Mouse (Mus musculus): ENCODE data around the gene Fundc2. TPM values are rescaled to one million over a fixed set of nuclear protein-coding genes. Genes with fewer than 3 reads are reported as not detected.

Fundc2 gene
- polyA plus RNA-seq, 1 experiment from 2014 or later = 44.5 TPM

- no peak for DNase-seq
- Histone ChIP-seq H3K27ac (replicated peaks; ENCODE audit: low read depth, low read length) (no peak overlapping the region), H3K27me3 (ENCODE audit: control insufficient read depth, insufficient read depth, low read length) (no peaks in the 10 kb centered on the region), H3K9me3 (ENCODE audit: control insufficient read depth, low read length) (no peaks in the 10 kb centered on the region), H3K4me1 (ENCODE audit: control insufficient read depth, insufficient read depth, low read length) (peaks cover 2% of the 10 kb centered on the region; the same call in 1 of the 2 replicates), H3K4me2 (ENCODE audit: low read length) (no peak overlapping the region), H3K9ac (replicated peaks; ENCODE audit: low read length) (no peak overlapping the region), H3K4me3 (replicated peaks; ENCODE audit: low read depth, low read length) (no peak overlapping the region), H3K36me3 (ENCODE audit: control insufficient read depth, insufficient read depth, low read length) (no peaks in the 10 kb centered on the region)
- WGBS = 88% methylated on average over 1 of the region's 1 CpGs
- ATAC-seq (ENCODE audit: low FRiP score, low TSS enrichment) = no peak
These were observed 27.5 kb downstream of the Fundc2 start for GRCm38 (mm10) chrX:75409711-75410110.

DNA sequence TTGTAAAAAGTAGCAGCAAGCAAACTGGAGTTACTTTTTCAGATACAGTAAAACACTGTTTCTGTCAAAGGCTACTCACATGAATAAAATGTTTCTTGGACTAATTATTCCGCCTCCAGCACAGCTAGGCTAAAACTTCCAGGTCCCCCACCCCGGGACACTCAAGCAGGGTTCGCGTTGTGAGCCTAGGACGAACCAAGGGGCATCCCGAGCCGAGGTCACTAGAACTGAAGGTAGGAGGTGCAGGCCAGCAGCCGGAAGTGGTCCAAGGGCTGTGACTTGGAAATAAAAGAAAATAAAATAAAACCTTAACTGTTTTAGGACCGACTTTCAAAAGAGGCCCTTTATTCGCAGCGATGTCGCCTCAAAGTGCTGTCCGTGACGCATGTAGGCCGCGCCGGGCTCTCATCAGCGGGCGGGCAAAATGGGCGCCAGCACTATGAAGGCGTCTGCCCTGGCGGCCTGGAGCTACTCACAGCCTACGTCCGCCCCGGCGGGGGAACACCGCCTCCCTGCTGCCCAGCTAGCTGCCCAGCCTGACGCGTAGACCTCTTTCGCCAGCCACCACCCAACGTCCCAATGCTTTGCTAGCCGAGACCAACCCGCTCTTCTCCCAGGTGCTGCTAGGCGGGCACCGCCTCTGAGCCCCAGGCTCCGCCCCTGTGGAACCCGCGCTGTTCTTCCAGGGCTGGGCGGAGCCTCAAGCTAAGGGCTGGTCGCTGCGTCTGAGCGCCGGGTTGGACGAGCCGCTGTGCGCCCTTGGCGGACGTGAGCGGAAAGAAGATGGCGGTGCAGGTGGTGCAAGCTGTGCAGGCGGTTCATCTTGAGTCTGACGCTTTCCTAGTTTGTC is 34.0 kb downstream of the Fundc2 start, which contains the start of the genes Cmc4, Mtcp1 and Brcc3:
TSS of gene Cmc4 (minus strand) at position 649 of the 850 bp plus-strand sequence.
TSS of gene Mtcp1 (minus strand) at position 653 of the 850 bp plus-strand sequence.
TSS of gene Brcc3 (plus strand) at position 693 of the 850 bp plus-strand sequence.
- peaks cover 2% of the 10 kb centered on the region; the same call in 1 of the 2 replicates for H3K4me1 ChIP-seq (ENCODE audit: control insufficient read depth, insufficient read depth, low read length)
- no peaks in the 10 kb centered on the region for H3K27me3 ChIP-seq (ENCODE audit: control insufficient read depth, insufficient read depth, low read length)
- peak within 1 kb of the TSS; percentile 61 for H3K9ac ChIP-seq (replicated peaks; ENCODE audit: low read length)
- 19% methylated on average over 52 of the region's 52 CpGs for WGBS
- ATAC-seq (ENCODE audit: low FRiP score, low TSS enrichment) = peak; percentile 100
- no peaks in the 10 kb centered on the region for H3K9me3 ChIP-seq (ENCODE audit: control insufficient read depth, low read length)
- peak within 1 kb of the TSS; percentile 50 for H3K4me3 ChIP-seq (replicated peaks; ENCODE audit: low read depth, low read length)
- no peaks in the 10 kb centered on the region for H3K36me3 ChIP-seq (ENCODE audit: control insufficient read depth, insufficient read depth, low read length)
- peak within 1 kb of the TSS; percentile 89 for H3K27ac ChIP-seq (replicated peaks; ENCODE audit: low read depth, low read length)
- peak; percentile 93 for DNase-seq
- peak within 1 kb of the TSS; percentile 56 for H3K4me2 ChIP-seq (ENCODE audit: low read length)

Other genes with a start within 250 kb of the Fundc2 start
- not detected in 2 replicates for gene Smim9, start 218.6 kb upstream of the Fundc2 start, polyA plus RNA-seq (2014; fragmentation: Nextera tagmentation; extraction: Ambion mirVana)
- 1.8 and 2.6 TPM in 2 replicates for gene F8, start 216 bp downstream of the Fundc2 start, polyA plus RNA-seq (2014; fragmentation: Nextera tagmentation; extraction: Ambion mirVana)
- 21.4 and 26.4 TPM in 2 replicates for gene Cmc4, start 34.2 kb downstream of the Fundc2 start, polyA plus RNA-seq (2014; fragmentation: Nextera tagmentation; extraction: Ambion mirVana)
- 5.6 and 8.9 TPM in 2 replicates for gene Mtcp1, start 34.2 kb downstream of the Fundc2 start, polyA plus RNA-seq (2014; fragmentation: Nextera tagmentation; extraction: Ambion mirVana)
- gene Brcc3, start 34.2 kb downstream of the Fundc2 start, polyA plus RNA-seq (2014; fragmentation: Nextera tagmentation; extraction: Ambion mirVana) = 46.5 and 48.2 TPM in 2 replicates
- gene Vbp1, start 131.9 kb downstream of the Fundc2 start, polyA plus RNA-seq (2014; fragmentation: Nextera tagmentation; extraction: Ambion mirVana) = 346 and 350 TPM in 2 replicates
- gene Rab39b, start 195.8 kb downstream of the Fundc2 start, polyA plus RNA-seq (2014; fragmentation: Nextera tagmentation; extraction: Ambion mirVana) = 21.2 and 28.2 TPM in 2 replicates